Mouse (Mus musculus) thymus, adult 2 months (tissue): ENCODE results near the gene Parvb. TPM values are rescaled to one million over a fixed set of nuclear protein-coding genes. Genes with fewer than 3 reads are reported as not detected.

Experiments
- DNase-seq: peaks from one replicate; pipeline ENCODE4 v3.0.0; 2021
- H3K27ac ChIP-seq: fragments of 200-500 bp; 2 replicates; pipeline ENCODE4 v1.5.1; 2012; ENCODE audit warnings: low read length, control low read depth; ENCODE audit not compliant: control insufficient read depth, insufficient read depth
- H3K27me3 ChIP-seq: fragments of 200-500 bp; 2 replicates; pipeline ENCODE4 v1.6.1; 2012; ENCODE audit warnings: mild to moderate bottlenecking, low read length, moderate library complexity, mixed read lengths; ENCODE audit not compliant: control insufficient read depth, insufficient read depth
- H3K36me3 ChIP-seq: fragments of 200-500 bp; 2 replicates; pipeline ENCODE4 v1.6.1; 2012; ENCODE audit warnings: mild to moderate bottlenecking, low read length, moderate library complexity; ENCODE audit not compliant: control insufficient read depth, insufficient read depth
- H3K4me1 ChIP-seq: fragments of 200-500 bp; replicated peaks from 2 replicates; pipeline ENCODE4 v1.6.1; 2012; ENCODE audit warnings: low read length; ENCODE audit not compliant: control insufficient read depth, insufficient read depth
- H3K4me3 ChIP-seq: fragments of 200-500 bp; 2 replicates; pipeline ENCODE4 v1.5.1; 2012; ENCODE audit warnings: mild to moderate bottlenecking, low read length, control low read depth, moderate library complexity; ENCODE audit not compliant: control insufficient read depth, insufficient read depth
- CTCF ChIP-seq: fragments of 200-500 bp; IDR thresholded peaks from 2 replicates; pipeline ENCODE4 v1.5.1; 2012; ENCODE audit warnings: mild to moderate bottlenecking, control low read depth, low read length, moderate library complexity, borderline replicate concordance; ENCODE audit not compliant: control insufficient read depth, poor library complexity, insufficient read depth; ENCODE audit errors: extremely low read depth
- POLR2A ChIP-seq: fragments of 200-500 bp; IDR thresholded peaks from 2 replicates; pipeline ENCODE4 v1.6.1; 2012; ENCODE audit warnings: mild to moderate bottlenecking, low read length, control low read depth, moderate library complexity; ENCODE audit not compliant: control insufficient read depth, poor library complexity, insufficient read depth; ENCODE audit errors: extremely low read depth
- WGBS: fragments of 180-500 bp; shearing (Covaris S2); methylation state at CpG from one replicate; pipeline ENCODE4 v1.1.7; 2018; 5-methylcytosine and 5-hydroxymethylcytosine counted together
- polyA plus RNA-seq: library from polyadenylated mRNA; depleted of rRNA; stranded (reverse); fragments of >200 nt; gene quantifications from 2 replicates; pipeline ENCODE4 v1.2.3, GENCODE M21; 2012

Parvb gene
- polyA plus RNA-seq, 1 experiment = 6.8 TPM

GRCm38 (mm10) chr15:84295225-84295624, 63.4 kb downstream of the Parvb start:
- H3K4me3 ChIP-seq = no peak overlapping the region
- H3K4me1 ChIP-seq = peaks cover 7% of the 10 kb centered on the region; the same call in 1 of the 2 replicates
- no peaks in the 10 kb centered on the region for H3K36me3 ChIP-seq
- WGBS = 82% methylated on average over 10 of the region's 10 CpGs
- no peaks in the 10 kb centered on the region for H3K27me3 ChIP-seq
- H3K27ac ChIP-seq = no peak overlapping the region
- TF ChIP-seq POLR2A (no peak), CTCF (no peak)
- DNase-seq = no peak

GRCm38 (mm10) chr15:84297454-84297853, 65.6 kb downstream of the Parvb start:
- no peak for DNase-seq
- 89% methylated on average over 8 of the region's 8 CpGs for WGBS
- H3K27ac ChIP-seq = no peak overlapping the region
- peaks cover 24% of the 10 kb centered on the region for H3K4me1 ChIP-seq
- TF ChIP-seq CTCF = no peak
- no peak for TF ChIP-seq POLR2A
- no peak overlapping the region for H3K4me3 ChIP-seq
- no peaks in the 10 kb centered on the region for H3K27me3 ChIP-seq
- no peaks in the 10 kb centered on the region for H3K36me3 ChIP-seq

- WGBS = 77% methylated on average over 13 of the region's 13 CpGs
- Histone ChIP-seq H3K27ac (no peak overlapping the region), H3K36me3 (no peaks in the 10 kb centered on the region), H3K4me3 (no peak overlapping the region), H3K4me1 (peaks cover 36% of the 10 kb centered on the region), H3K27me3 (no peaks in the 10 kb centered on the region)
- no peak for DNase-seq
- TF ChIP-seq CTCF (no peak), POLR2A (no peak)
Observed at GRCm38 (mm10) chr15:84298804-84299370, 67.0 kb downstream of the Parvb start.

GRCm38 (mm10) chr15:84299662-84300333, 68.0 kb downstream of the Parvb start:
- no peak overlapping the region for H3K4me3 ChIP-seq
- WGBS = 93% methylated on average over 9 of the region's 9 CpGs
- DNase-seq = no peak
- TF ChIP-seq CTCF (no peak), POLR2A (no peak)
- no peaks in the 10 kb centered on the region for H3K27me3 ChIP-seq
- no peak overlapping the region for H3K27ac ChIP-seq
- H3K4me1 ChIP-seq = peaks cover 41% of the 10 kb centered on the region
- no peaks in the 10 kb centered on the region for H3K36me3 ChIP-seq

GRCm38 (mm10) chr15:84300591-84300990, 68.7 kb downstream of the Parvb start:
- no peak overlapping the region for H3K4me3 ChIP-seq

GRCm38 (mm10) chr15:84301026-84301425, 69.2 kb downstream of the Parvb start:
- Histone ChIP-seq H3K27me3 (no peaks in the 10 kb centered on the region), H3K4me3 (no peak overlapping the region), H3K4me1 (peaks cover 46% of the 10 kb centered on the region), H3K27ac (no peak overlapping the region), H3K36me3 (no peaks in the 10 kb centered on the region)
- TF ChIP-seq POLR2A = no peak
- no peak for TF ChIP-seq CTCF
- WGBS = 48% methylated on average over 7 of the region's 7 CpGs
- no peak for DNase-seq

More at GRCm38 (mm10) chr15:84300591-84300990, 68.7 kb downstream of the Parvb start:
- Histone ChIP-seq H3K27ac (no peak overlapping the region), H3K27me3 (no peaks in the 10 kb centered on the region), H3K4me1 (peaks cover 42% of the 10 kb centered on the region), H3K36me3 (no peaks in the 10 kb centered on the region)
- DNase-seq = no peak
- 90% methylated on average over 2 of the region's 2 CpGs for WGBS
- no peak for TF ChIP-seq CTCF
- TF ChIP-seq POLR2A = no peak

- TF ChIP-seq POLR2A = no peak
- no peaks in the 10 kb centered on the region for H3K36me3 ChIP-seq
- 84% methylated on average over 8 of the region's 8 CpGs for WGBS
- H3K4me3 ChIP-seq = no peak overlapping the region
- H3K27me3 ChIP-seq = no peaks in the 10 kb centered on the region
- no peak for DNase-seq
- no peak overlapping the region for H3K27ac ChIP-seq
- peaks cover 47% of the 10 kb centered on the region for H3K4me1 ChIP-seq
Observed at GRCm38 (mm10) chr15:84301641-84302420, 70.0 kb downstream of the Parvb start.
